Mouse (Mus musculus): ENCODE data around the gene Mybph. TPM values are rescaled to one million over a fixed set of nuclear protein-coding genes. Genes with fewer than 3 reads are reported as not detected.
A peak's percentile ranks its signal among the peaks of the same experiment; 100 is the strongest.

Mybph gene
- total RNA-seq, 2 experiments from 2014 or later, result not detected

DNA sequence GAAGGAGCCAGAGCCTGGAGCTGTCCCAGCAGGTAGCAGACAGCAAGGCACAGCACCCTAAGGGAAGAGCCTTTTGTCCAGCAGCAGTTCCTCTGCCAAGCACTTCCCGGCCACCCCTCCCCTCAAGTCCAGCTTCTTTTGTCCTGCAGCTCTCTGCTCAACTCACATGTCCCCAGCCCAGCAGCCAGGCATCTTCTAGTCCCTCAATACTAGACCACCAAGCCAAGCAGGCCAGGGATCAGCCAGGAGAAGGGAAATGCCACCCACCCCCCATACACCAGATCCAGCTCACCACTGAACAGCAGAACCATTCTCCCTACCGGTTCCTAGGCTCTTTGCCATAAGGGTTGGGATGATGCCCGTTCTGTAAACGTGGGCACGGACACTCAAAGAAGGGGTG, 26.4 kb downstream of the Mybph start:
- no peak for DNase-seq (ENCODE audit: low spot score in 2 of 2)
- peak overlapping the region; percentile 57; the same call in 1 of the 2 replicates for H3K27ac ChIP-seq
- H3K4me3 ChIP-seq, result no peak overlapping the region
- TF ChIP-seq CTCF (conservative IDR thresholded peaks at IDR 0.05), result no peak

DNA sequence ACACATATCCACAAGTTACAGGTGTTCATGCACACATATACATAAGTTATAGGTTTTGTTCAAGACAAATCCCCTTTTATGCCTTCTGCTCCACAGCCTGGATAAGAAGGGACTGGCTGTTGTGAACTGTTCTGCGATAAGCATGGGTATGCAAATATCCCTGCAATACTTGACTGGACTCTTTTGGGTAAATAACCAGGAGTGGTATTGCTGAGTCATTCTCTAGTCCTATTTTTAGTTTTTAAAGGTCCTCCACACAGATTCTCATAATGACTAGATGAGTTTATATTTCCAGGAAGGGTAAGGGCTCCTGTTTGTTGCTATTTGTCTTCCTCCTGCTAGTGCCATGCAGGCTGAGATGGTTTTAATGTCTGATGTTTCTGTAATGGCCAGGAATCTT, 27.9 kb downstream of the Mybph start:
- H3K4me3 ChIP-seq, result no peak overlapping the region
- DNase-seq (ENCODE audit: low spot score in 2 of 2), result no peak
- TF ChIP-seq CTCF (conservative IDR thresholded peaks at IDR 0.05), result no peak
- peak overlapping the region; percentile 37; the same call in 1 of the 2 replicates for H3K27ac ChIP-seq

DNA sequence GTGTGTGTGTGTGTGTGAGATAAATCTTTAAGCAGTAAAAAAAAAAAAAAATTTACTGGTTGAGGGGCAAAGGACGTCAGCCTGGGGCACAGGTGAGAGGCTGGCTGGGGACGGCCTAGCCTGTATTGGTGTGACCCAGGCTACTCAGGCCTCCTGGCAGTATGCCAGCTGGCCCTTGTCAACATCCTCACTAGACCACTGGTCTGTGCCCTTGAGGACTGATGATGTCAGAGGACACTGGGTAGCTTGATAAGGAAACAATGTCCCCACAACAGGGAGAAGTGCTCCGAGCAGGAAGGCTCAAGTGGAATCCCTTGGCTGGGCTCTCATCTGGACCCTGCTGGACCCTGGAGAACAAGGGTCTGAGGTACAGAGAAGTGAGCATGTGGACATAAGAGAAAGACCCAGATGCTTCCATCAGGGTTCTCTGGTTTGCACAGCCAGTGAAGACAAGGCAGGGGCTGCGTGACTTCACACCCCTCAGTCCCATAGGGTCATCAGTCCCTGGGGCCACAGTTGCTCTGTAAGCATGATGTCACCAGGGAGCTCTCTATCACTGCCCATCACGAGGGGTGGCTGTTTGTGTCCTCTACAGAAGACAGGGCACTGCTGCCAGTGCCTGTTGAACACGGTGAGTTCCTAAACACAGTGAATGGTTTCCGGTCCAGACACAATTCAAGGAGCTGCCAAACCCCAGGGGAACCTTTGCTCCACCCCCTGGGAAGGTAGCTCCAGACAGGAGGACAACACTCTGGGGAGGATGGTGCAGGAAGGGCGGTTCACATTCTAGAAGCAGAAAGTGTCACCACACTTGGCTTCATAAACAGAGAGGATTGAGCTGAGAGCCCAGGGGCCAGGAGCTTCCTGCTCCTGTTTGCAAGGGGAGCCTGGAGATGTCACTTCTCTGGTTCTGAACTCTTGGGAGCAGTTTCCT, 29.1 kb downstream of the Mybph start:
- TF ChIP-seq CTCF (conservative IDR thresholded peaks at IDR 0.05), result no peak
- DNase-seq (ENCODE audit: low spot score in 2 of 2), result no peak
- Histone ChIP-seq H3K4me3 (no peak overlapping the region), H3K27ac (peak overlapping the region; percentile 51; the same call in 1 of the 2 replicates)

DNA sequence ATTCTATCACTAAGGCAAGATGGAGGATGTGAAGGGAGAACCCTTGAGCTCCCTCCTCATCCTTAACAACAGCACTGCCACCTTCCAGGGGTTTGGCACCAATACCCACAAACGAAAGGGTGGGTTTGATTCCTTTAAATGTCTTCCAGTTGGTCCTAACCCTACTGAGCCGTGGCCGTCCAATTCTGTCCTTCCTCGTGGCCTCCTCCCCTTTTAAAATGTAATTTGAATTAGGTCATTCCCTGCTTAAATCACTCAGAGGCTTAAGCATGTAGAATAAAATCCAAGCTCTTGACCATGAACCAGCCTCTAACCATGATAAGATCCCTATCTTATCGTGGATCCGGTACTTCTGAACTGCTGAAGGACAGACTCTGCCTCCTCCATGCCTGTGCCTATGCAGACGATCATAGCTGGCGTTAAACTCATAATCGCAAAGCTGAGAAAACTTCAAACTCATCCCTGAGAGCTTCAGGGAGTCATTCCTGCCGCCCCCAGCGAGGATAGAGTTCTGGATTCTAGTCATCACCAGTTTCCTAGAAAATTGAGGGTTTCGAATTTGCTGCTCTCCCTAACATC, 31.5 kb downstream of the Mybph start:
- TF ChIP-seq CTCF (conservative IDR thresholded peaks at IDR 0.05), result no peak
- Histone ChIP-seq H3K27ac (no peak overlapping the region), H3K4me3 (no peak overlapping the region)
- DNase-seq (ENCODE audit: low spot score in 2 of 2), result no peak

DNA sequence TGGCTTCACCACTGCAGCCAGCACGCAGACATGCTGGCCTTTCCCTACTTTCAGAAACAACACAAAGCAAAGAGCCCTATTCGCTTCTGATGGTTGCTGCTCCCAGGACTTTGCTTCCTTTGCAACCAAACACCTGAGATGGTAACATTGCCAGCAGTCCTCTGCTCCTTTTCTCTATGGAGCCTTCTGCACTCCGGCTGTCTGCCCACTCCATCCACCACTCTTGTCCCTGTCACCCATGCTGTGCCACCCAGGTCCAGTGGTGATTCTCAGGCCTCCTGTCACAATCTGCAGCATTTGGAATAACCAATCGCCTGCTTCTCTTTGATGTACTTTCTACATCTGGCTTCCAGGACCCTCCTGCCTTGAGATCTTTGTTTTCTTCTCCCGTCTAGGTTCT, 32.1 kb downstream of the Mybph start:
- no peak for DNase-seq (ENCODE audit: low spot score in 2 of 2)
- Histone ChIP-seq H3K4me3 (no peak overlapping the region), H3K27ac (no peak overlapping the region)
- TF ChIP-seq CTCF (conservative IDR thresholded peaks at IDR 0.05), result no peak

DNA sequence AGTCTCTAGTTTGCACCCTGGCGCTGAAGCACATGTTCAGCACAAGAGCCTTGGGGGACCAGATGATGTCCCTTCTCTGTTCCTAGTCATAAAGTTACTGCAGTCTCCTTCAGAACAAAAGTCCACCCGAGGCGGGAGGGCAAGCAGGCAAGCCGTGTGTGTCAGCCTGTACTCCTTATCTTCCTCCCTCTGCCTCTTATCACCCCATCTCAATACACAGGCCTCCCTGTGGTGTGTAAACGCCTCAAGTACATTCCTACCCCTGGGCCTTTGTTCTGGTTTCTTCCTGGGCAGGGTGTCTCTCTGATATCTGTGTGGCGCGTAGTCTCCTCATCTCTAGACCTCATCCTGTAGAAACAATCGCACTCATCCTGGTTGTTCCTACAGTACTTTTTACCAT, 33.5 kb downstream of the Mybph start:
- no peak for TF ChIP-seq CTCF (conservative IDR thresholded peaks at IDR 0.05)
- Histone ChIP-seq H3K27ac (no peak overlapping the region), H3K4me3 (no peak overlapping the region)
- DNase-seq (ENCODE audit: low spot score in 2 of 2), result no peak

DNA sequence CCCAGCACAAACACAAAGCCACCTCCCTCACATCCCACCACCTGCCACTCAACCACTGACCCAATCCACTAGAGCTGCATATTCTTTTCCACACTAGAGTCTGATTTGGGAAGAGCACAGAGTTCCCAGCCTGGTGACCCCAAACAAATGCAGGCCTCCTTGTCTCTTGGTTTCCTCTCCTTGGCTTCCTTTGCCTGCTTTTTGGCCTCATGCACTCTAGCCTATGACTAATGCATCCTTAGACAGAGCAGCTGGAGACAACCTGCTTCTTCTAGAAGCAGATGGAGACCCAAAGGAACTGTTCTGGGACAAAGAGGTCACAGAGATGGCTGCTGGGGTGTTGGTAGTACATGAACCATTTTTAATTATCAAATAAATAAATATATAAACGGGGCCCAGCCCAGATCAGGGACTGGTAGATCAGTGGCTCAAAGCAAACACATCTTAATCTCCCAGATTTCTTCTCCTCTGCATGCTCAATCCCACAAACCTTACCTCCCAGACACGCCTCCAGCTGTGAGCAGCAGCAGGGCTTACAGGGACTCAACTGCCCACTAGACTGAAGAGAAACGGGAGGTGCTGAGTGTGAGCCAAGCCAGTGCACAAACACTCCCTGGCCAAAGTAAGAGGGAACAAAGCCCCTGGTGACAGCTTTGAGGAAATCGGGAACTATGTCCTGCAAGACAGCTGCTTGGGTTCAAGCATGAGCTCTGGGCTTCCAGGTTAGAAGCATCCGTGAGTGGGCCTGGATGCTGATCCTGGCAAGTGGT, 36.7 kb downstream of the Mybph start:
- no peak for TF ChIP-seq CTCF (conservative IDR thresholded peaks at IDR 0.05)
- Histone ChIP-seq H3K4me3 (peak overlapping the region; percentile 8; the same call in 1 of the 2 replicates), H3K27ac (peak overlapping the region; percentile 96)
- DNase-seq (ENCODE audit: low spot score in 2 of 2), result no peak

DNA sequence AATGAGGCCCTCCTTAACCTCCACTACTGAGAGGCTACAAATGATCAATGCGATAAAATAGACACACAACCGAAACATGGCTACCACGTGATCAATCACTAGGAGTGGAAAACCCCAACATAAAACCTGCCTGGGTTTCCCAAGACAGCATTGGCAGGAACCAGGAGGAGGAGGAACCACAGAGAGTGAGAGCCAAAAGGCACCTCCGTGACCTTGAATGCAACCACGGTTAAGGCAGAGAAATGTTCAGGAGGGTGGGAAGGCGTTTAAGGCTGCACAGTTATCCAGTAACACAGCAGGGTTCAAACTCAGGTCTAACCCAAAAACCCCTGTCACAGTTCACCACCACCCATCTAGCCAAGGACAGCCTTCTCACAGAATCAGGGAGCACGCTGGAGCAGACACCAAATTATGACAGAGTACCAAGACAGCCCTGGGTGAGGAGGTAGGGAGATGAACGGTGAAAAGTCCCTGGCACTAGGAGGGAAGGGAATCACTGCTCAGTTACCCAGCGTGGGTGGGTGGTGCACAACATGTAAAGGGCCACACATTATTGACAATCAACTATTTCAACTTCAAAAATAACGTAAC, 37.5 kb downstream of the Mybph start:
- TF ChIP-seq CTCF (conservative IDR thresholded peaks at IDR 0.05), result no peak
- H3K27ac ChIP-seq, result peak overlapping the region; percentile 96; the same call in 1 of the 2 replicates
- no peak for DNase-seq (ENCODE audit: low spot score in 2 of 2)
- H3K4me3 ChIP-seq, result peak overlapping the region; percentile 66

DNA sequence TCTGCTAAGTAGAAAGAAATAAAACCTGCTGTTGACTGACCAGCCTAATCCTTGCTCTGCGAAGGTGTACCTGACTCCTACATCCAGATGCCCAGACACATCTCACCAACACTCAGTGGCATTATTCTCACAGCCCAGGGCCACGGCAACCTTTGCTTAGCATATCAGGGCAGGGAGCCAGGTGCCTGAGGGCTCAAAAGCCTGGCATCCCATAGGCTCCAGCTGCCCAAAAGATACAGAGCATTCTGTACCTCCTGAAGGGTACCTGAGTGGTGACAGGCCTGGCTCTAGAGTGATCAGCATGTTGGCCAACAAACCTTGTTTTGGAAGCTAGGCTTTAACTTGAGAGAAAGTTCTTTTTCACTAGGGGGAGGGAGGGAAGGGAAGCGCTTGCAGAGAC, 38.0 kb downstream of the Mybph start:
- no peak for TF ChIP-seq CTCF (conservative IDR thresholded peaks at IDR 0.05)
- no peak for DNase-seq (ENCODE audit: low spot score in 2 of 2)
- peak overlapping the region; percentile 66 for H3K4me3 ChIP-seq
- peak overlapping the region; percentile 96; the same call in 1 of the 2 replicates for H3K27ac ChIP-seq

DNA sequence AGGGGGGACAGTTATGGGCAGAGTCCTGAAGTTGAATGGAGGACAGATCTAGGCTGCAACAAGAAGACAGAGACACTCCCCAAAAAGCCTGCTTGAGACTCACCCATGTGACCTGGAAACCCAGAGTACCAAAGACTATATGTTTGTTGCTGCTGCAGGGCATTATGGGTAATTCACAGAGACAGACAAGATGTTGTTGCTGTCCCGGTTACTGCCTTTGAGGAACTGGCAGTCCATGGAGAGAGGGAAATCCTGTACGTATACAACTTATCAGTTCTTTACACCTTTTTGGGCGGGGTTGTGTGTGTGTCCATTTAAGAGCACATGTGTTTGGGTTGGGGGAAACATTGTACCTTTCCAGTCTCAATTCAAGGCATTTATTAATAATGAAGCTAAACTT, 38.4 kb downstream of the Mybph start:
- no peak for TF ChIP-seq CTCF (conservative IDR thresholded peaks at IDR 0.05)
- Histone ChIP-seq H3K27ac (peak overlapping the region; percentile 96; the same call in 1 of the 2 replicates), H3K4me3 (peak overlapping the region; percentile 66)
- no peak for DNase-seq (ENCODE audit: low spot score in 2 of 2)

DNA sequence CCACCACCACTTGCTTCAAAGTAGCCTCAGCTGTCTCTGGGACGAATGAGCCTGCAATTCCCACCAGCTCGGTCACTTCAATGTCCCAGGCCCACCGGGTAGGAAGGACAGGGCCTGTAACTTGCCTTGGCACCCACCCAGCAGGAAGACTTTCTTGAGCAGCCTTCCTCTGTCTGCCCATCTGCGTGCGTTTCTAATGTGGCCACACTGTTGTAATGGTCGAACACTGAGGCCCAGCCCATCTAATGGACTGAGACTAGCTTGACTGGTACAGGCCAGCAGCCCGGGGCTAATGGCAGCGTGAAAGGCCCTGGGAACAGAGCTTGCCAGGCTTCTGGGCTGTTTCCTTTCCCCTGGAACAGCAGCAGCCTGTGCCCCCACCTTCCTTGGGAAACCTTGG, 39.1 kb downstream of the Mybph start:
- no peak for TF ChIP-seq CTCF (conservative IDR thresholded peaks at IDR 0.05)
- DNase-seq (ENCODE audit: low spot score in 2 of 2), result no peak
- Histone ChIP-seq H3K4me3 (peak overlapping the region; percentile 66), H3K27ac (peak overlapping the region; percentile 96)

DNA sequence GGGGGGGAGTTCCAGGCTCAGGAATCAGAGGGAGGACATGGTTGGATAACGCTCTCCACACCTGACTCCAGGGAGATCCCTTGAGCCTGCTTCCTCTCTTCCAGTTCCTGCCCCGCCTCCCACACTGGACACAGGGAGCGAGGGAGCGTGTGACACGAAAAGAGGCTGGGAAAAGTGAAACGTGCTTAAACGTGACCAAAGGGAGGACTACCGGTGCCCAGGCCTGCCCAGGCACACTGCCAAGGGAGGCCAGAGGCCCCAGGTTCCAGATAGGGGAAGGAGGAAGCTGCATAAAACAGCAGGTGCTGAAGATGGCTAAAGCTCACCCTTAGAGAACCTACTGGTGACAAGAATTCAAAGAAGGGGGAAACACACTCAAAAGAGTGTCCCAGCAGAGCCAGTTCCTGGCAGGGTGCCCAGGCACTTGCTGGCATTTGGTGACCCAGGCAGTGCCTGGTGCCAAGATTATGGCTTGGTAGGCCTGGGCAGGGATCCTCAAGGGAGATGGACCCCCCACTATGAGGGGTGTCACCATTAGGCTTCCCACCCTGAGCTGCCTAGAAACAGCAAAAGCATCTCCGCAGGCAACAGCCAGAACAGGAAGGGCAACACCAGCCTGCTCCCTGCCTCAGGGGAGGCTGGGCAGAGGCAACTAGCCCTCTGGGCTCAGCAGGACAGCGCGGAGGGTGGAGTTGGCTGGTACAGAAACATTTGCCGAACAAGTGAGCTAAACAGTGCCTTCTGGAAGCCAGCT, 39.7 kb downstream of the Mybph start:
- H3K4me3 ChIP-seq, result peak overlapping the region; percentile 66
- TF ChIP-seq CTCF (conservative IDR thresholded peaks at IDR 0.05), result no peak
- peak overlapping the region; percentile 96 for H3K27ac ChIP-seq
- DNase-seq (ENCODE audit: low spot score in 2 of 2), result peak; percentile 69 to 70
